Mouse (Mus musculus) embryo, embryonic 9.5 days (tissue): ENCODE results near the gene Grid2.

Experiments
- DNase-seq: peaks from one replicate; pipeline ENCODE4 v3.0.0-alpha.2; 2017; ENCODE audit errors: extremely low spot score

The Grid2 gene

DNA sequence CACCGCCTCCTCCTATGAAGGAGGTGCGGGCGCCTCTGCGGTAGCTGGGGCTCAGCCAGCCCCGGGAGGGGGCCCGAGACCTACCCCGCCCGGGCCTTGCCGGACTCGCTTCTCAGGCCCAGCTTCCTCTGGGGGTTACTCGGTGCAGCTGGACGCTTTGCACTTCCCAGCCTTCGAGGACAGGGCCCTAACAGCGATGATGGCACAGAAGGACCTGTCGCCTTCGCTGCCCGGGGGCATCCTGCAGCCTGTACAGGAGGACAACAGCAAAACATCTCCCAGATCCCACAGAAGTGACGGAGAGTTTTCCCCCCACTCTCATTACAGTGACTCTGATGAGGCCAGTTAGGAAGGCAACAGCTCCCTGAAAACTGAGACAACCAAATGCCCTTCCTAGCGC lies 1474.4 kb downstream of the Grid2 start:
- DNase-seq = no peak

DNA sequence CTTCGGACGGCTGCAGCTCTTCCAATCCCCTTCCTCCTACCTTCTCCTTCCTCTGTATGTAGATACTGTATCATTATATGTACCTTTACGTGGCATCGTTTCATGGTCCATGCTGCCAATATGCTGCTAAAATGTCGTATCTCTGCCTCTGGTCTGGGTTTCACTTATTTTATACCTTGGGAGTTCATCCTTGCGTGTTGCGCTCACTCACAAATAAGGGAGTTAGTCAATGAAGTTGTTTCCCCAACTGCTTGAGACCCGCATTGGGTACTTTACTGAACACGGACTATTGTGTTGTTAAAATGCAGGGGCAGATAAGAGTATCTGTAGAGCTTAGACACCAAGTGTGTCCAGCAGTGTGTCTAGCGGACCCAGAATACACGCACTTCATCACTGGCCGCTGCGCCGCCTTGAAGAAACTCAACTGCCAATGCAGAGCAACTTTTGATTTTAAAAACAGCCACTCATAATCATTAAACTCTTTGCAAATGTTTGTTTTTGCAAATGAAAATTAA lies 1474.9 kb downstream of the Grid2 start:
- DNase-seq = peak; percentile 23

- DNase-seq = no peak
Measured at GRCm38 (mm10) chr6:64731126-64731525, 1475.5 kb downstream of the Grid2 start.

DNA sequence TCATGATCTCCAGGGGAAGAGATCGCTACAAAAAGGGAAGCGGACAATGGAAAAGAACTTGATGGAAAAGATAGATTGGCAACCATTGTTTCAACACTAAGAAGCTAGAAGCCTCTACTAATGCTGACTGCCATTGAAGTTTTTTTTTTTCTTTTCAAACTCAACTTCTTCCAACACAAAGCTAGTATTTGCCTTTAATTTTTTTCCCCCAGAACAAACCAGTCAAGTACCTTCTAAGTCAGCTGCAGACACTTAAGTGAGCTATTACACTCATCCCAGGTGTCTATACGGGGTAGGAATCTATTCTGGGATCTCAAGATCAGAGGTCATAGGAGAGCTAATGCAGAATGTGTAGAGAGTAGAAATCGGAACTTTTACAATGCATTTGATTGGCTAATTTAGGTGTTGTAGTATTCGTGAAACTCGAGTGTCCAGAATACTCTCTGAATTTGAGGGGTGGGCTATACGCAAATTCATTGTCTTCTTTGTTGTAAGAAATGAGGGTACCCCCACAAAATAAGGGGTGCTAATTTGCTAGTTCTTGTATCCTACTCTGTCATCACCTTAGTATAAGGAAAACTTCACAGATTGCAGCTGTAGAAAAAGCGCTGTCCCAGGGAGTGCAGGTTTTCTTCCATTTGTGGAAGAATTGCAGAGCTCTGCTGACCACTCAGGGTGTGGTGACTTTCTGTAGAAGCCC lies 1476.1 kb downstream of the Grid2 start:
- peak; percentile 17 for DNase-seq

- DNase-seq = no peak
Measured at GRCm38 (mm10) chr6:64733311-64733710, 1477.6 kb downstream of the Grid2 start.

- peak; percentile 54 for DNase-seq
Measured at GRCm38 (mm10) chr6:64734441-64735320, 1479.0 kb downstream of the Grid2 start.

- no peak for DNase-seq
Measured at GRCm38 (mm10) chr6:64736317-64736716, 1480.6 kb downstream of the Grid2 start.

- no peak for DNase-seq
Measured at GRCm38 (mm10) chr6:64742915-64743489, 1487.3 kb downstream of the Grid2 start.
